Mouse (Mus musculus) B cell, adult 2 months (primary cell): ENCODE results near the gene Slc4a3.

Experiments used
- DNase-seq, 2 experiments: peaks; one replicate each; pipeline ENCODE4 v3.0.0; 2022

Slc4a3 gene

DNA sequence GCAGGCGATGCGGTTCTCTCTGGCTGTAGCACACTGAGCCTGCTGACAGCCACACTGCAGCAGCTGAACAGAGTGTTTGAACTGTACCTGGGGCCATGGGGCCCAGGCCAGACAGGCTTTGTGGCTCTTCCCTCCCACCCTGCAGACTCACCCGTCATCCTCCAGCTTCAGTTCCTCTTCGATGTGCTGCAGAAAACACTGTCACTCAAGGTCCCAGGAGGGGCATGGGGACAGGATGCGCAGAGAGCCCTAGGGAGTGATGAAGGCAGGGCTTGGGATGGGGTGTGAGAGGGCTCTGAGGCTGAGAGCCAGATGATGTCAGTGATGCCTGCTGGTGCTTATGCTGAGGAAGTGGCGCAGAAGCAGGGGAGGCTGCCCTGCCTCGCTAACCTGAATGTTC lies 21.4 kb upstream of the Slc4a3 start:
- peak; percentile 89 to 95 for DNase-seq

GRCm38 (mm10) chr1:75530546-75530945 lies 15.5 kb upstream of the Slc4a3 start:
- DNase-seq: no peak

GRCm38 (mm10) chr1:75532280-75533172 lies 13.5 kb upstream of the Slc4a3 start:
- DNase-seq: no peak

DNA sequence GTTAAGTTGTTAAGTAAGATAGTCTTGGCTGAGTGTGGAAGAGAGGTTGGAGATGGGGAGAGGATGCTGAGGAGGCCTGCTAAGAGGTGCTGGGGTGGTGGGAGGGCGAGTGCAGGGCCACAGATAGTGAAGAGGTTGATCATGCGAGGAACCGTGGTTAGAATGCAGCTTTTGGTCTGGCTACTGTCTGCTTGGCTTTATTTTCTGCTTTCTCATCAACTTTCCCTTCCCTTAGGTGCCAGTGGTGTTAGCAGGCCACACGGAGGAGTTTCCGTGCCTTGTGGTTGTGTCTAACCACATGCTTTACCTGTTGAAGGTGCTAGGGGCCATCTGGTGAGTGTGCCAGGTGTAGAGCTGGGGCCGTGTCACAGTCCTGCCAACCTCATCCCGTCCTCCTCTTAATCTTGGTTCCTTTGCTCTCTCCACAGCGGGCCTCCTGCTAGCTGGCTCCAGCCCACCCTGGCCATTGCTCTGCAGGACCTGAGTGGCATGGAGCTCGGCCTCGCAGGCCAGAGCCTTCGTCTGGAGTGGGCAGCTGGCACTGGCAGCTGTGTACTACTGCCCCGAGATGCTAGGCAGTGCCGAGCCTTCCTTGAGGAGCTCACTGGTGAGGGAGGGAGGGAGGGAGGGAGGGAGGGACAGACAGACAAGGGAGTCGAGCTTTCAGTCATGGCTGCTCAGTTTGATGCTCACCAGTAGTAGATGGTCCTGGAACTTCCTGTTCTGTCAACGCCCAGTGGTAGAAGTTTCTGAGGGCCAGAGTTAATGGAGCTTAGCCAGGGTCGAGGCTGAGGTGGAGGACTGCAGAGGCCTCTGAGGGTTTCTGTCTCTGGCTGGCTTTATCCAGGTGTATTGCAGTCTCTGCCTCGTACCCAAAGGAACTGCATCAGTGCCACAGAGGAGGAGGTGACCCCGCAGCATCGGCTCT lies 12.5 kb upstream of the Slc4a3 start:
- no peak for DNase-seq

DNA sequence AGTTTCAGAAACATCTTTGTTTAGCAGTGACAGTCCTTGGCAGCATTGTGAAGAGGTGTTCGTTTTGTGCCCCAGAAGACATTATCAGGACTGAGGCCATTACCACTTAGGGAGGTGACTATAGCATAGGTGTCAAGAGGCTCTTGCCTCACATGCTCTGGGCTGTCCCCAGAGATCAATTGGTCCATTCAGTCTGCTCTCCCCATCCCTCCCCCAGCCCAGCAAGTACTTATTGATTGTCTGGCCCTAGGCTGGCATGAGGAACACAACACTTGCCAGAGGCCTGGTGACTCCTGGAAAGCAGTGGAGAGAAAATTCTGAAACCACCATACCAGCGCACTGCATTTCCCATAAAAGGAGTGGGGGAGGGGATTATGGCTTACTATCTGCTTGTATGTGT lies 8.5 kb upstream of the Slc4a3 start:
- no peak for DNase-seq

- DNase-seq: no peak
These were observed 7.4 kb upstream of the Slc4a3 start for GRCm38 (mm10) chr1:75538597-75539190.

GRCm38 (mm10) chr1:75541496-75541895 lies 4.6 kb upstream of the Slc4a3 start:
- no peak for DNase-seq

- DNase-seq: no peak
These were observed 1.7 kb upstream of the Slc4a3 start for GRCm38 (mm10) chr1:75544351-75544750.

DNA sequence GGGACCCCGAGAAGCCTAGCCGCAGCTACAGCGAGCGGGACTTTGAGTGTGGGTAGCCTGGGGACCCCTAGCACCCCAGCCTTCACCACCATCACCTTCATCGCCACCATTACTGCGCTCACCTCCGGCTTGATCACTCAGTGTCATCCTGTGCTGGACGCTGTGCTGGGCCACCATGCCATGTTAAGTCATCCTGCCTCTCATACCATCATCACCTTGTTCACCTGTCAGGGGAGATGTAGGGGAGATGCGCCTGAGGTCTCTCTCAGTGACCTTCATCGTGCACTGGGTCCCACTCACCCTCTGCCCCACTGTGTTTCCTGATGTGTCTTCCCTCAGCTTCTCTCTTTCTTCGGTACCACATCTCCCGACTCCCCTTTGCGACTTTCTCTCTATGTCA lies 1.3 kb downstream of the Slc4a3 start:
- no peak for DNase-seq

DNA sequence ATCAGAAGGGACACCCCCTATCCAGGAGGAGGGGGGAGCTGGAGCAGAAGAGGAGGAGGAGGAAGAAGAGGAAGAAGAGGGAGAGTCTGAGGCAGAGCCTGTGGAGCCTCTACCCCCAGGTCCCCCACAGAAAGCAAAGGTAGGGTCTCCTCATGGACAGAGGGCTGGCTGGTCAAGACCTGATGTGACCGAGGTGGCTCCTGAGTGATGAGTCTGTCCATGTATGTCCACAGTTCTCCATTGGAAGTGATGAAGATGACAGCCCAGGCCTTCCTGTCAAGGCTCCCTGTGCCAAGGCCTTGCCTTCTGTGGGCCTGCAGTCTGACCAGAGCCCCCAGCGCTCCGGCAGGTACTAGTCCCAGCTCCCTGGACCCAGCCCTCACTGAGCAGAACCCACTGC lies 2.0 kb downstream of the Slc4a3 start:
- DNase-seq: no peak

- DNase-seq: no peak
These were observed 2.8 kb downstream of the Slc4a3 start for GRCm38 (mm10) chr1:75548871-75549270.

- no peak for DNase-seq
These were observed 3.5 kb downstream of the Slc4a3 start for GRCm38 (mm10) chr1:75549289-75550279.

GRCm38 (mm10) chr1:75550586-75550985 lies 4.5 kb downstream of the Slc4a3 start:
- no peak for DNase-seq

GRCm38 (mm10) chr1:75555680-75556079 lies 9.6 kb downstream of the Slc4a3 start:
- no peak for DNase-seq

DNA sequence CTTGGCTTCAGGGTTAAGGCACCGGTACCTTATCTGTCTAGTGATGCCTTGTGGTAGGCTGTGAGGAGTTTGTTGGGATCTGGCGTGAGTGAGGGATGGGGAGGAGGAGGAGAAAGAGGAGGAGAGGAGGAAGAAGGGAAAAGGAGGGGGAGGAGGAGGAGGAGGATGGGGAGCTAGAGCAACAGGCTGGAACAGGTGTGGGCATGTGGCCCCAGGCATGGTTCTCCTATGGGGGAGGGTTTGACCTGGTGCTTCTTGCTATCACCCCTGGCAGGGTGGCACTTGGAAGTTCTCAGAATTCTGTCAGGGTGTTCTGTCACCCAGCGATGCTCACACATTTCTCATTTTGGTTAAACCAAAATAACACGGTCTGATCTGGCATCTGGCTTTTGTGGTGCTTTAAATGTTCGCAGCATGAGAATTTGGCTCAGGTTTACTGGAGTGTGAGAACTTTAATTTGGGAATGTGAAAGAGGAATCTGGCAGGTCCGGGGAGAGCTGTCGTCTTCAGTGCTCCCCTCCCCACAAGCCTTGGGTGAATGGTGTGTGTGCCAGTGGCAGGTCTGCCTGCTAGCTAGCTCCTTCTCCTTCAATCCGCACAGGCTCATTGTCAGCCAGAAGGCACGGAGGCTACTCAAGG lies 10.2 kb downstream of the Slc4a3 start:
- no peak for DNase-seq

DNA sequence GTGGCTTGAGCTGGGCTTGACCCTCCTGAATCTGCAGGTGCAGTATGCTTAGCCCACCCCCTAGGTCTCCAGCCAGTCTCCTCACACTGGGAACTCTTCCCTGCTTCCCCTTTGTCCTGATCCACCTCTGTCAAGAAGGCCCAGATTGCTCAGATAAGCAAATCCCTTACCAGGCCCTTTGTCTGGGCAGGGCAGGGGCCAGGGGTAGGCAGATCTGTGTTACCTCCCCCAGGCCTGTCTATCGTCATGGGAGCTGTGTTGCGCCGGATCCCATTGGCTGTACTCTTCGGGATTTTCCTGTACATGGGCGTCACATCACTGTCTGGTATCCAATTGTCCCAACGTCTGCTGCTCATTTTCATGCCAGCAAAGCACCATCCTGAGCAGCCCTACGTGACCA lies 11.0 kb downstream of the Slc4a3 start:
- DNase-seq: no peak

DNA sequence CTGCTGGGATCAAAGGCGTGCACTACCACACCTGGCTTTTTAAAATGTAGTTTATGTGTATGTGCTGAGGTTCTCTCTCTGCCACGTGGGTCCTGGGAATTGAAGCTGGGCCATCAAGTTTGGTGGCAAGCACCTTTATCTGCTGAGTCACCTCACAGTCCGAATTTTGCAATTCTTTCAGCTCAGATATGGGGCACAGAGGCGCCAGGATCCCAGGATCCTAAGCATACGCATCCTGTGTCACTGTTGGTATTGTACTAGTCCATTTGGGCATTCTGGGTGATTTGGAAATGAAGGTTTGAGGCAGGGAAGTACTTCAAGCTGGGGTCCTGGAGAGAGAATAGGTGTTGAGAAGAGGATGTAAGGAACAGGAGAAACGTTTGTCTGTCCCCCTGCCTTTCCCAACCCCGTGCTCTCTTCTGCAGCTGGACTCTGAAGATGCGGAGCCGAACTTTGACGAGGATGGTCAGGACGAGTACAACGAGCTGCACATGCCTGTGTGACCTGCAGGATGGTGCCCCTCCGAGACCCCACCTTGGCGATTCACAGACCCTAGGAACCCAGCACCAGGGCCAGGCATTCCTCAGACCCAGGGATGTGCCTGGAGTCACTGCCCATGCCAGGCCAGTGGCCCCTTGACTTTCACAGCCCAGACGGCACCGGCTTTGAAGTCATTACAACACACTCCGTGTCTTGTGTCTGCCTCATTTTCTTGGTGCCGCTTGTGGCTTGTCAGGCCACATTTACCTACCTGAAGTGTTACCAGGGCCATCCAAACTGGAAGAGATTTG lies 12.5 kb downstream of the Slc4a3 start:
- DNase-seq: no peak

DNA sequence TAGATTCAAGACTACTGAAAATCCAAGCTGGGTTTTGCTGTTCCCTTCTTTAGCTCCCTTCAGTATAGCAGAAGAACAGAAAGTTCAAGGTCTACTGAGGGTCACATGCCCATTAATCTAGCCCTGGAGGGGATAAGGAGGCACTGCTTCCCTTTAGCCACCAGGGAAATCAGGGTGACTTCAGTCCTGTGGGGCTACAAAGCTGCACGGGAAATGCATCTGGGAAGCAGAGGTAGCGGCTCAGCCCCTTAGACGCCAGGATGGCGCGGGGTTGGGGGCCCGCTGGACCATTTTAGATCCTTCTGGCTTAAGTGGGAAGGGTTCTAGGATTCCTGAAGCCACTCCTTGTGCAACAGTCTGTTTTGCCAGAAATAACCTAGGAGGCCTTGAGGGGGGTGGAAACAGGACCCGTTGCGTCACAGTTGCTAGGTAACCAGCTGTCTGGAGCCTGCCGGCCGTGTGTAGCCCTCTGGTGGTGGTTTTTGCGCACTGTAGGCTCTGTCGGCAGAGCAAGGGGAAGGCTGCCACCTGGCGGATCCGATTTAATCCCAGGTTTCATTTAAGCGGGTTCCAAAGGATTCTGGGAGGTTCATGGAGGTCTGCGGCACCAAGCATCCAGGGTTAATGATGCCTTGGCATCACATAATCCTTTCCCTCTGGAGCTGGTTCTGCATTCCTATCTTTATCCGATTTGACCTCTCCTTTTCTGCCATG lies 13.3 kb downstream of the Slc4a3 start:
- peak; percentile 91 for DNase-seq

GRCm38 (mm10) chr1:75560206-75560913 lies 14.3 kb downstream of the Slc4a3 start:
- DNase-seq: no peak
